Mouse (Mus musculus) inflammation-experienced regulatory T-cells, adult 6 months (primary cell): ENCODE results near the gene 4930564D02Rik. TPM values are rescaled to one million over a fixed set of nuclear protein-coding genes. Genes with fewer than 3 reads are reported as not detected.

ENCODE experiments used
- ATAC-seq: one replicate; pipeline ENCODE4 v1.8.0; 2017
- polyA plus RNA-seq, 3 experiments: library from polyadenylated mRNA; unstranded; fragments of 100-300 nt; shearing (Covaris generic); gene quantifications; one replicate each; pipeline ENCODE4 v1.2.1; 2017

4930564D02Rik gene
- polyA plus RNA-seq: not detected

DNA sequence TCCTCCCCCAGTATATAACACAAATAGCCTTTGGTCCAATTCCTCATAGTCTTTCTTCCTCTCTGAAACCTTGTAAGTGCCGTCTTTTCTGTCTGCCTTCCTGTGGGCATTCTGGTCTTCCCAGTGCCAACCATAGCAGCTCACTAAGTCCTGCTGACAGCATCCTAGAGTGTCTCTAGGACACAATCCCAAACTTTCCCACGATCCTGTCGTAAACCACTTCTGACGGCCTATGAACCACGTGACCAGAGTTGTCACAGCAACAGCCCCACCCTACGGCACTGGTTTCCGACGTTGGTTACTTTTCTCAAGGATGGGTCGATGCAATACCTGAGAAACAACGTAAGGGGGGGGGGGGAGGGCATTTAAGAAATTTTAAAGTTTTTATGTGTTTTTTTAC is at the start of gene 4930564D02Rik:
TSS of gene 4930564D02Rik (plus strand) at position 301 of the 400 bp plus-strand sequence.
- no peak for ATAC-seq

DNA sequence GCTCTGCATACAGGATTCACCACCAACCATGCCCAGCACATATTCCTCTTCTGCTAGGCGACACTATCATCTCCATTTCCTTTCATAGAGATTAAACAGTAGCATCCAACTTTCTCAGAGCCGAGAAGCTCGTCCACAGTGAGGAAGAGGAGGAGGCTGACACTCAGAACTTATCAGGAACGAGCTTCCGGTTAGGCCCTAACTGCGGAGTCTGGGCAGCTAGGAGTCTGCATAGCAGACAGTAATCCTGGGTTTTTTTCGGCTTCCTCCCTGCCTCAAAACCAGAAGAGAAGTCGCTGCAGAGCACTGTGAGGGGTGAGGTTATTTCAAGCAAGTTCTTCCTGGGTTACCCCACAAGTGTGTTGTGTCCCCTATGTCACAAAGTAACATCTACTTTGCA is 49.3 kb upstream of the 4930564D02Rik start:
- ATAC-seq: no peak

DNA sequence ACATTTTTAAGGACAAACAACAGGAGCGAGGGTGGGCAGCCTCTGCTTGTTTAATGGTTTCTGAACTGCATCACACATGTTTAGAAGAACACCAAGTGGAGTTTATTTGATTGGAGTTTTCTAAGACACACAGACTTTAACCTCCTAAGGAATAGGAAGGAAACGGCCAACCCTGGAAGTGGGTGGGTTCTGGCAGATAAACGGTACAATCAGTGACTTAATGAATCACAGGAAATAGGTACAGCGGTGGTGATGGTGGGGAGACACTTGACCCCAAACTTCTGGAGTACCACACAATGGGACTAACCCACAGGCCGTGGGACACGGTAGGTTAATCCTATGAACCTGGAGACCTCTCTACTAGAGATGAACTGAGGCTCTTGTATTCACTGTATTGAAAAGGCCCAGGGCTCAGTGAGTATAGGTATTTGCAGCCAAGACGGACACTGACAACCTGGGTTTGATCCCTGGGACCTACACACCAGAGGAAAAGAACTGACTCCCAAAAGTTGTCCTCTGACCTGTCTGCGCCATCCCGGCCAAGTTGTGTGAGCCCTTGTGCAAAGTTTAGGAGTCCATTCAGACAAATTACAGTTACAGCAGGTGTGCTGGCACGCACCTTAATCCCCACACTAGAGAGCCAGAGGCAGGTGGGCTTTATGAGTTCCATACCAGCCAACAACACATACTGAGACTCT is 48.4 kb upstream of the 4930564D02Rik start:
- no peak for ATAC-seq

DNA sequence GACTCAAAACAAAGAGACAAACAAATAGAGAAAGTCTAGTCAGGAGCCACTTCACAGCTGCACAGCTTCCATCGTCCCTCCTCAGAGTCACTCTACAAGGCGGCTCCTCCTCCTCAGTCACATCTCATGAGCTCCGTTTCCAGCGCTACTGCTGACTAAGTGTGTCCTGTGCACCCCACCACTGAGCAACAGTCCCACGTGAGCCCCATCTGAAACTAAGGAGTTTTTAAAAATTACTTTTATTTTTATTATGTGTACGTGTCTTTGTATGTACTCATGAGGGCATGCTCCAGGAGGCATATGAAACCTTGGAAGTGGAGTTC is 47.9 kb upstream of the 4930564D02Rik start:
- no peak for ATAC-seq

- no peak for ATAC-seq
Observed at GRCm38 (mm10) chr3:105019826-105020692, 46.6 kb upstream of the 4930564D02Rik start.

- no peak for ATAC-seq
Observed at GRCm38 (mm10) chr3:105023371-105024005, 43.2 kb upstream of the 4930564D02Rik start.

- no peak for ATAC-seq
Observed at GRCm38 (mm10) chr3:105036281-105036847, 30.3 kb upstream of the 4930564D02Rik start.

GRCm38 (mm10) chr3:105037240-105037770 is 29.3 kb upstream of the 4930564D02Rik start:
- ATAC-seq: no peak

- no peak for ATAC-seq
Observed at GRCm38 (mm10) chr3:105040002-105040401, 26.6 kb upstream of the 4930564D02Rik start.

GRCm38 (mm10) chr3:105040983-105041625 is 25.5 kb upstream of the 4930564D02Rik start:
- ATAC-seq: no peak

DNA sequence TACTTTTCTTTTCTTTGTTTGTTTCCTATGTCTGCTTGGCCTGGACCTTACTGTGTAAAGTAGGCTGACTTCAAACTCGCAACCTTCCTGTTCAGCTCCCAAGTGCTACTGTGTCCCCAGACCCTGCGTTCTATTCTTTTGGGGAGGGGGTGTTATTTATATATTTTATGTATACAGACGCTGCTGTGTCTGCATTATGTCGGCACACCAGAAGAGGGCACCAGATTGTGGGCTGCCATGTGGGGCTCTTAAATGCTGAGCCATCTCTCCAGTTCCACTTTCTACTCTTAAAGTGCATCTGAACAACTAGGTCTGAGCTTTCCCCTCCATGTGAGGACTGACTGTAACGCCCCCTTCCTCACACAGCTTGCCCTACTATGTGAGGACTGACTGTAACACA is 22.9 kb upstream of the 4930564D02Rik start:
- no peak for ATAC-seq

- ATAC-seq: no peak
Observed at GRCm38 (mm10) chr3:105046870-105047269, 19.8 kb upstream of the 4930564D02Rik start.

- no peak for ATAC-seq
Observed at GRCm38 (mm10) chr3:105047616-105048015, 19.0 kb upstream of the 4930564D02Rik start.

DNA sequence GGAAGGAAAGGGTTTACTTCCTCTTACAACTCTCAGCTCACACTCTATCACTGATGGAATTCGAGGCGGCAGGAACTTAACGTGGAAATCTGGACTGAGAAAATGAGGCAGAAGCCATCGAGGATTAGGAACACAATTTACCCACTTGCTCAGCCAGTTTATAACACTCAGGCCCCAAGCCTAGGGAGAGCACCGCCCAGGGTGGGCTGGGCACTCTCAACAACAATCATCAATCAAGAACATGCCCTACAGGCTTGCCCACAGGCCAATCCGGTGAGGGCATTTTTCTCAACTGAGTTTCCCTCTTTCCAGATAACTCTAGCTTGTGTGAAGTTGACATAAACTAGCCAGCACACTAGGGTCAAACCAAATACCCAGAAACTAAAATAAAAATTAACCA is 16.8 kb upstream of the 4930564D02Rik start:
- no peak for ATAC-seq

GRCm38 (mm10) chr3:105051103-105051502 is 15.5 kb upstream of the 4930564D02Rik start:
- ATAC-seq: no peak

DNA sequence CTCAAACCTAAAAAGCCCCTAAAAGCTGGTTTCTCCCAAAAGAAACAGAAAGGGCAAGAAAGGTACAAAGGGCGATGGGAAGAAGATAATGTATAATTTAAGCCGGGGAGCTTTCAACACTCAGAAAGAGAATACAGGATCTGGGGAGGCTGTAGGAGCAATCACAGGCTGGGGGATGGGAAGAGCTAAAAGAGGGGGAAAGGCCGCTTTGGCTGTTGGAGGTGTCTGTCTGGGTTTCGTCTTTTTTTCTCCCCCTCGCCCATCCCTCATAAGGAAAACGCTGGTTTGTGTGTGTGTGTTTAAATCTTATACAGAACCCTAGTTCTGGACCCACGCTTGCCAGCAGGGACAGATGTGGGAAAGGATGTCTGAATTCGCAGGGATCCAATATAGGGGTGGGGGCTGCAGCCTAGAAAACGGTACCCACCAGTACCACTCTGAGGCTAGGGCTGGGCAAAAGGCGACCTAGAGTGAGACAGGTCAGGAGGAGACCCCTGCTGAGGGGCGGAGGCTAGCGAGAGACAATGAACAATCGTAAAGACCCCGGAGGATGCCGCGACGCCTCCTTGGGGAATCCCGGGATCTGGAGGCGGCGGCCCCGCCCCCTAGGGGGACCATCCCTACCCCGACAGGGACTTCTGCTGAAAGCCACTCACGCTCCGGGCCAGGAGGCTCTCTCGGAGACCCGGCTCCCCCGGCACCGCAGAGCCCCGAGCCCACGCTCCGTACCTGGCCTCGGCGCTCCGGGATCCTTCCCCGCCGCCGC is 14.3 kb upstream of the 4930564D02Rik start:
- no peak for ATAC-seq

DNA sequence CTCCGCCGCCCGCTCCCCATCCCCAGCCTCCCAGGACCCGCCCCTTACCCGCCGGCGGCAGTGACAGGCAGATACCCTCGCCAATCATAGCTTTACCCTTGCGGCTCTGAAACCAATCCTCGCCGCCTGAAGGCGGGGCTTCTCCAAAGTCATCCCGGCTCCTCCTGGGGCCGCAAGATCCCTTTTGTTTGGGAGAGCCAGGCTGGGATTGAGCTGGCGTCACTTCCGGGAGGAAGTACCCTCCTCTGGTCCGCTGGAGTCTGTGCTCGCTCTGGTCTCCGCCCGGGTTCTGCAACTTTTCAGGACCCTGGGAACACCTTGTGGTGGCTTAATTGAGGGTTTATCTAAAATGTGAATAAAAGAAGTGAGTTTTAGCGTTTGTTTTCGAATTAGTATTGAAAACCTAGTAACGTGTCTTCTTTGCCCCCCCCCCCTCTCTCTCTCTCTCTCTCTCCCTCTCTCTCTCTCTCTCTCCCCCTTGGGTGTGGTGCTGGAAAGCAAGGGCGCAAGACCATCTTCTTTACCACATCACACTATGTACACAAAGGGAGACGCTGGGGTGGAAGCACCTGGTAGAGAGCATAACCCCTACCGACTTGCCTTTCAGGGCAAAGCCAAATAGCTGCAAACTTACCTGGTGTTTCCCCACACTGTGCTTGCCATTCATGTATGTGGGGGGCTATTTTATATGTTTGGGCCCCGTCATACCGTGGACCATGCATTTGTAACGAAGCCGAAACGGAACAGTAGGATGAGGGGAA is 13.5 kb upstream of the 4930564D02Rik start, which contains the start of gene Cttnbp2nl:
TSS of gene Cttnbp2nl (minus strand) at position 210 of the 761 bp plus-strand sequence.
- peak; percentile 94 for ATAC-seq

GRCm38 (mm10) chr3:105053698-105054001 is 13.0 kb upstream of the 4930564D02Rik start:
- ATAC-seq: no peak

GRCm38 (mm10) chr3:105054952-105055351 is 11.7 kb upstream of the 4930564D02Rik start:
- no peak for ATAC-seq

DNA sequence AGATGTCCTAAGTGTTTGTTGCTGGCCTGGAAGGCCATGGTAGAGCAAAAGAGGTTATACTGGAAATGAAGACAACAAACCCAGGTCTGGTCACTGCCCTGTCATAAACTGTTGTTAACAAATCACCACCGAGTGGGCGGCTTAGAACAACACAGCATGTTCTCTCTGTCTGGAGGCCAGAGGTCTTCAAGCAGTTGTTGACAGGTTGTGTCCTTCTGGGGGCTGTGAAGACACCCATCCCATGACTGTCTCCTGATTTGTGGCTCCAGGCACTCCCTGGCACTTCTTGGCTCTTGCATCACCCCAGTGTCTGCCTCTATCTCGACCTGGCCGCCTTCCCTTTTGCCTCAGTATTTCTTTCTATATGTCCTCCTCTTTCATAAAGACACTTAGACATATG is 11.0 kb upstream of the 4930564D02Rik start:
- ATAC-seq: no peak
